Mouse (Mus musculus) limb, embryonic 10.5 days (tissue): Measurements from ENCODE around the gene Eif5. TPM values are rescaled to one million over a fixed set of nuclear protein-coding genes. Genes with fewer than 3 reads are reported as not detected.
"Not testable (repeated sequence)": the region's sequence is repeated elsewhere in the genome, so short reads cannot be mapped to it uniquely, and the experiment has no call there.

Experiments used
- DNase-seq: peaks from one replicate; pipeline ENCODE4 v3.0.0-alpha.2; 2017; ENCODE audit warnings: low spot score
- H3K27ac ChIP-seq: fragments of 300-500 bp; sonication (generic); 2 replicates; pipeline ENCODE4 v1.5.1; 2016; ENCODE audit warnings: mild to moderate bottlenecking
- H3K27me3 ChIP-seq: fragments of 300-500 bp; sonication (generic); 2 replicates; pipeline ENCODE4 v1.6.1; 2016; ENCODE audit warnings: low read depth, mild to moderate bottlenecking; ENCODE audit not compliant: poor library complexity, severe bottlenecking
- H3K36me3 ChIP-seq: fragments of 300-500 bp; sonication (generic); 2 replicates; pipeline ENCODE4 v1.6.1; 2016; ENCODE audit warnings: mild to moderate bottlenecking, moderate library complexity
- H3K4me1 ChIP-seq: fragments of 300-500 bp; sonication (generic); 2 replicates; pipeline ENCODE4 v1.6.1; 2016
- H3K4me3 ChIP-seq: fragments of 300-500 bp; sonication (generic); 2 replicates; pipeline ENCODE4 v1.5.1; 2016; ENCODE audit warnings: mild to moderate bottlenecking, moderate library complexity
- H3K9me3 ChIP-seq: fragments of 300-500 bp; sonication (generic); replicated peaks from 2 replicates; pipeline ENCODE4 v1.6.1; 2016; ENCODE audit warnings: mild to moderate bottlenecking
- WGBS: fragments of 180-500 bp; shearing (Covaris S2); methylation state at CpG from one replicate; pipeline ENCODE4 v1.1.7; 2016; 5-methylcytosine and 5-hydroxymethylcytosine counted together
- polyA plus RNA-seq: library from polyadenylated mRNA; unstranded; fragments of >200 nt; fragmentation: Nextera tagmentation; extraction: Ambion mirVana; gene quantifications from 2 replicates; pipeline ENCODE4 v1.2.1, GENCODE M21; 2016

Eif5 gene
- 669 and 688 TPM in 2 replicates for polyA plus RNA-seq

GRCm38 (mm10) chr12:111537796-111538291, at the start of gene Eif5:
Gene Eif5 (plus strand): TSS chr12:111538016.
- whole genome bisulfite sequencing: under 1% methylated on average over 47 of the region's 47 CpGs
- H3K27me3 ChIP-seq: no peaks in the 10 kb centered on the region
- H3K9me3 ChIP-seq: no peaks in the 10 kb centered on the region
- DNase-seq: peak; percentile 99
- peaks cover 44% of the 10 kb centered on the region for H3K36me3 ChIP-seq
- H3K4me1 ChIP-seq: peaks cover 21% of the 10 kb centered on the region
- H3K4me3 ChIP-seq: peak within 1 kb of the TSS; percentile 94
- peak within 1 kb of the TSS; percentile 99 for H3K27ac ChIP-seq

GRCm38 (mm10) chr12:111489261-111489865, 48.5 kb upstream of the Eif5 start:
- no peak overlapping the region for H3K4me3 ChIP-seq
- peaks cover 35% of the 10 kb centered on the region for H3K4me1 ChIP-seq
- H3K27me3 ChIP-seq: peaks cover 56% of the 10 kb centered on the region
- H3K27ac ChIP-seq: no peak overlapping the region
- WGBS: 80% methylated on average over 11 of the region's 11 CpGs
- no peak for DNase-seq
- no peaks in the 10 kb centered on the region for H3K36me3 ChIP-seq
- no peaks in the 10 kb centered on the region for H3K9me3 ChIP-seq

DNA sequence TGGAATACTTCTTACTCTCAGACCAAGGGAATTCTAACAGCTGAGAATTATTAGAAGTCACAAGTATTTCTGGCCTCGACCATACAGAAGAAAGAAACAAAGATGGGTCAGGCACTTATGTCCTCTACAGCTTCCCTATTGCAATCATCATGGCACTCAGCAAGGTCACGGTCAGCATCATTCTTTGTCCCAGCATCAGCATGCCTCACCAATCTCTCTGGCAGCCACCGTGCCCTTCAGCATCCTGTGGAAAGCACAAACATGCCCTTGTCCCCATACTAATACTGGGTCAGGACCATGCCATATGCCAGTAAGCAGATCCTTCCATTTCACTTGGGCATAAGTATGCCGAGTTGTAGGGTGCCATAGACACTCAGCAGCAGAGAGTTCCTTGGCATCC, 42.9 kb upstream of the Eif5 start:
- no peak overlapping the region for H3K4me3 ChIP-seq
- H3K9me3 ChIP-seq: no peaks in the 10 kb centered on the region
- no peaks in the 10 kb centered on the region for H3K4me1 ChIP-seq
- no peak overlapping the region for H3K27ac ChIP-seq
- H3K36me3 ChIP-seq: no peaks in the 10 kb centered on the region
- 77% methylated on average over 4 of the region's 4 CpGs for WGBS
- DNase-seq: no peak
- peaks cover 5% of the 10 kb centered on the region; the same call in 1 of the 2 replicates for H3K27me3 ChIP-seq

- DNase-seq: no peak
- no peaks in the 10 kb centered on the region for H3K36me3 ChIP-seq
- H3K9me3 ChIP-seq: no peaks in the 10 kb centered on the region
- 0 out of 2 replicates have a peak, but pooled peaks cover 3% of the 10 kb centered on the region for H3K27me3 ChIP-seq
- no peak overlapping the region for H3K4me3 ChIP-seq
- WGBS: 51% methylated on average over 2 of the region's 2 CpGs
- H3K27ac ChIP-seq: no peak overlapping the region
- peaks cover 6% of the 10 kb centered on the region for H3K4me1 ChIP-seq
Observed at GRCm38 (mm10) chr12:111497076-111497475, 40.7 kb upstream of the Eif5 start.

DNA sequence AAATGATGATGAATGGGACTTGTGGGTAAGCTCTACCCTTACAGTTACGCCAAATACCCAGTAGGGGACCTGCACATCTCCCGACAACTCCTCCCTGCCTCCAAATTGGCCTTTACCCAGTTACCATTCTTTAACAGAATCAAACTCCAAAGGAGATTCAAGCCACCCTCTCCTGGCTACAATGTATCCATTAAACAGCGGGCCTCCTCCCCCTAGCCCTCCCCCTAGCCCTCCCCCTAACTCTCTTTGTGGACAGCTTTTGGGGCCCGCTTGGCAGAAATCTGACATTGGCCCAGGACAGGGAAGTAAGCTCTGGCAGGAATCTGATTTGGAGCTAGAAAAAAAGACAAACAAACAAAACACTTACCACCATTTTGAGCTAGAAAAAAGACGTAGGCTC, 38.2 kb upstream of the Eif5 start:
- peaks cover 10% of the 10 kb centered on the region for H3K4me1 ChIP-seq
- no peak overlapping the region for H3K4me3 ChIP-seq
- H3K9me3 ChIP-seq: no peaks in the 10 kb centered on the region
- WGBS: 64% methylated on average over 5 of the region's 5 CpGs
- no peak overlapping the region for H3K27ac ChIP-seq
- peaks cover 11% of the 10 kb centered on the region; the same call in 1 of the 2 replicates for H3K27me3 ChIP-seq
- no peaks in the 10 kb centered on the region for H3K36me3 ChIP-seq
- no peak for DNase-seq

DNA sequence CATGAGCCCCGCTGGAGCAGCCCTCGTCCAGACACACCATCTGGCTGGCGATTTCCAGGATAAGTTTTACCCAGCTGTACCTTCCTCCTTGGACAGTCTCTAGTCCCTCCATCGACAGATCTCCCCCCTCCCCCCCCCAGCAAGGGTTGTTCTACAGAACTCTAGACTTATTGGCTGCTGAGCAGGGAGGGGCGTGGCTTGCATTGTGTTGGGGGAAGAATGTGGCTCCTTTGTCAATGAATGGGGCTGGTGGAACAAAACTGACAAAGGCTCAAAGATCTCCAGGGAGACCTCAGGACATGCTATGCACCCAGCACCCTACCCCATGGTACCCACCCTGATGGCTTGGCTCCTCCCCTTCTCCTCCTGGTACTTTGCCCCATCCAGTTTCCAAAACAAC, 37.1 kb upstream of the Eif5 start:
- Histone ChIP-seq H3K36me3 (no peaks in the 10 kb centered on the region), H3K4me1 (peaks cover 12% of the 10 kb centered on the region), H3K4me3 (no peak overlapping the region), H3K27ac (no peak overlapping the region), H3K9me3 (no peaks in the 10 kb centered on the region), H3K27me3 (peaks cover 11% of the 10 kb centered on the region; the same call in 1 of the 2 replicates)
- 31% methylated on average over 5 of the region's 5 CpGs for WGBS
- no peak for DNase-seq

DNA sequence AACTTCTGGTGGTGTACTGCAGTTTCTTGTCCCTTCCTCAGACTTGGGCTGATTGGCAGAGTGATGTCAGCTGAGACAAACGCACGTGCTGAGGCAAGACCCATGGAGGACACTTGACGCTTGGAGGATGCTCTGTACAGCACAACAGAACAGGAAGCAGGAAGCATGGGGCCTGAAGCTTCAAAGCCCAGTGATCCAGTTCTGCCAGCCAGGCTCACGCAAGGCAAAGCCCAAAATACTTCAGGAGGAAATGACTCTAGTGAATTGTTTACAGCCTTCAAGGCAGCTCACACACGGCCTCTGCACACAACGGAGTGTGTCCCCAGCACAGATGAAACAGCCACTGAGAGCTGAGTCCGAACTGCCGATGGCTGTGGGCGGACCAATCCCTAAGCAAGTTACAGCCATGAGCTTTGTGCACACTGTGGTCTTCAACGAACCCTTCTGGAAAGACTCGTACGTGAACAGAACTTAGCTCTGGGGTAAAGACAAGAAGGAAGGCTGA, 34.7 kb upstream of the Eif5 start:
- Histone ChIP-seq H3K27me3 (peaks cover 11% of the 10 kb centered on the region; the same call in 1 of the 2 replicates), H3K27ac (no peak overlapping the region), H3K9me3 (no peaks in the 10 kb centered on the region), H3K4me1 (peaks cover 12% of the 10 kb centered on the region), H3K36me3 (no peaks in the 10 kb centered on the region), H3K4me3 (no peak overlapping the region)
- 79% methylated on average over 12 of the region's 12 CpGs for WGBS
- no peak for DNase-seq

- DNase-seq: no peak
- H3K27me3 ChIP-seq: peaks cover 11% of the 10 kb centered on the region; the same call in 1 of the 2 replicates
- no peaks in the 10 kb centered on the region for H3K9me3 ChIP-seq
- no peak overlapping the region for H3K4me3 ChIP-seq
- 78% methylated on average over 5 of the region's 5 CpGs for WGBS
- peaks cover 12% of the 10 kb centered on the region for H3K4me1 ChIP-seq
- no peaks in the 10 kb centered on the region for H3K36me3 ChIP-seq
- no peak overlapping the region for H3K27ac ChIP-seq
Observed at GRCm38 (mm10) chr12:111503571-111503970, 34.2 kb upstream of the Eif5 start.

- DNase-seq: peak; percentile 89
- H3K4me1 ChIP-seq: peaks cover 12% of the 10 kb centered on the region
- H3K27ac ChIP-seq: no peak overlapping the region
- no peaks in the 10 kb centered on the region for H3K36me3 ChIP-seq
- H3K9me3 ChIP-seq: no peaks in the 10 kb centered on the region
- WGBS: 5% methylated on average over 12 of the region's 12 CpGs
- peak overlapping the region; percentile 25; the same call in 1 of the 2 replicates for H3K4me3 ChIP-seq
- peaks cover 11% of the 10 kb centered on the region; the same call in 1 of the 2 replicates for H3K27me3 ChIP-seq
Observed at GRCm38 (mm10) chr12:111504904-111505303, 32.9 kb upstream of the Eif5 start.

- H3K36me3 ChIP-seq: no peaks in the 10 kb centered on the region
- H3K27me3 ChIP-seq: peaks cover 8% of the 10 kb centered on the region; the same call in 1 of the 2 replicates
- H3K9me3 ChIP-seq: no peaks in the 10 kb centered on the region
- 0 out of 2 replicates have a peak, but pooled peaks cover 6% of the 10 kb centered on the region for H3K4me1 ChIP-seq
- 66% methylated on average over 5 of the region's 5 CpGs for WGBS
- DNase-seq: no peak
- H3K4me3 ChIP-seq: no peak overlapping the region
- no peak overlapping the region for H3K27ac ChIP-seq
Observed at GRCm38 (mm10) chr12:111507001-111507400, 30.8 kb upstream of the Eif5 start.

GRCm38 (mm10) chr12:111507962-111508361, 29.9 kb upstream of the Eif5 start:
- H3K36me3 ChIP-seq: no peaks in the 10 kb centered on the region
- peaks cover 7% of the 10 kb centered on the region; the same call in 1 of the 2 replicates for H3K27me3 ChIP-seq
- no peak for DNase-seq
- WGBS: 91% methylated on average over 10 of the region's 10 CpGs
- H3K9me3 ChIP-seq: no peaks in the 10 kb centered on the region
- H3K4me1 ChIP-seq: 0 out of 2 replicates have a peak, but pooled peaks cover 6% of the 10 kb centered on the region
- H3K27ac ChIP-seq: no peak overlapping the region
- H3K4me3 ChIP-seq: no peak overlapping the region

DNA sequence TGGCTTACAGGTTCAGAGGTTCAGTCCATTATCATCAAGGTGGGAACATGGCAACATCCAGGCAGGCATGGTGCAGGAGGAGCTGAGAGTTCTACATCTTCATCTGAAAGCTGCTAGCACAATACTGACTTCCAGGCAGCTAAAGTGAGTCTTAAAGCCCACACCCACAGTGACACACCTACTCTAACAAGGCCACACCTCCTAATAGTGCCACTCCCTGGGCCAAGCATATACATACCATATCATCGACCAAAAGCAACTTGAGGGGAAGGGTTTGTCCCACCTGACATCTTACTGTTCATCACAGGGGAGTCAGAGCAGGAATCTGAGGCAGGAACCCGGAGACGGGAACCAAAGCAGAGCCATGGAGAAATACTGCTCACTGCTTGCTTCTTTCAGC, 29.4 kb upstream of the Eif5 start:
- H3K4me3 ChIP-seq, DNase-seq: not testable (repeated sequence)
- WGBS: 84% methylated on average over 3 of the region's 3 CpGs

GRCm38 (mm10) chr12:111512572-111513063, 25.2 kb upstream of the Eif5 start:
- no peaks in the 10 kb centered on the region for H3K36me3 ChIP-seq
- no peaks in the 10 kb centered on the region for H3K4me1 ChIP-seq
- 89% methylated on average over 12 of the region's 12 CpGs for WGBS
- no peak overlapping the region for H3K27ac ChIP-seq
- no peaks in the 10 kb centered on the region for H3K9me3 ChIP-seq
- H3K4me3 ChIP-seq: no peak overlapping the region
- H3K27me3 ChIP-seq: no peaks in the 10 kb centered on the region
- no peak for DNase-seq

More for the DNA sequence above, 29.4 kb upstream of the Eif5 start:
- not testable (repeated sequence) for H3K36me3 ChIP-seq, H3K9me3 ChIP-seq, H3K27me3 ChIP-seq, H3K27ac ChIP-seq, H3K4me1 ChIP-seq
